Mouse (Mus musculus) CH12.LX (cell line): ENCODE data around the gene Dnm1.
A peak's percentile ranks its signal among the peaks of the same experiment; 100 is the strongest.

ENCODE experiments used
- CTCF ChIP-seq, 2 experiments: IDR thresholded peaks in 1 of 2; conservative IDR thresholded peaks in 1 of 2; 2 replicates each; pipeline ENCODE4 v1.5.1; 2011 to 2012; ENCODE audit warnings: low read depth in 2 of 2, low read length in 2 of 2, improper control_type of control experiment in 1 of 2, inconsistent platforms in 1 of 2, mild to moderate bottlenecking in 1 of 2, moderate library complexity in 1 of 2
- ELF1 ChIP-seq: IDR thresholded peaks from 2 replicates; pipeline ENCODE4 v1.6.1; 2014; ENCODE audit warnings: low read depth, mild to moderate bottlenecking, inconsistent platforms, low read length, improper control_type of control experiment
- EP300 ChIP-seq: IDR thresholded peaks from 2 replicates; pipeline ENCODE4 v1.6.1; 2011; ENCODE audit warnings: low read length, improper control_type of control experiment
- MAZ ChIP-seq: IDR thresholded peaks from 2 replicates; pipeline ENCODE4 v1.6.1; 2012; ENCODE audit warnings: low read depth, mild to moderate bottlenecking, inconsistent platforms, low read length, improper control_type of control experiment, moderate library complexity
- MEF2A ChIP-seq: IDR thresholded peaks from 2 replicates; pipeline ENCODE4 v1.6.1; 2014; ENCODE audit warnings: low read depth, mild to moderate bottlenecking, inconsistent platforms, low read length, improper control_type of control experiment, borderline replicate concordance
- MYC ChIP-seq: IDR thresholded peaks from 2 replicates; pipeline ENCODE4 v1.6.1; 2011; ENCODE audit warnings: low read depth, mild to moderate bottlenecking, improper control_type of control experiment, low read length
- POLR2A ChIP-seq: IDR thresholded peaks from 2 replicates; pipeline ENCODE4 v1.6.1; 2011; ENCODE audit warnings: low read depth, mild to moderate bottlenecking, improper control_type of control experiment, low read length
- POLR2AphosphoS2 ChIP-seq: IDR thresholded peaks from 2 replicates; pipeline ENCODE4 v1.6.1; 2011; ENCODE audit warnings: low read depth, low read length, improper control_type of control experiment
- USF1 ChIP-seq: IDR thresholded peaks from 2 replicates; pipeline ENCODE4 v1.6.1; 2014; ENCODE audit warnings: low read depth, mild to moderate bottlenecking, inconsistent platforms, low read length, improper control_type of control experiment

GRCm38 (mm10) chr2:32307941-32308760 lies 45.0 kb downstream of the Dnm1 start:
- TF ChIP-seq CTCF (conservative IDR thresholded peaks at IDR 0.05 in 1 of 2, IDR thresholded peaks at IDR 0.05 in 1 of 2; ENCODE audit: low read depth in 2 of 2, low read length in 2 of 2) = peak; percentile 76 to 93
- no peak for TF ChIP-seq POLR2AphosphoS2
- TF ChIP-seq USF1 = no peak
- no peak for TF ChIP-seq EP300
- TF ChIP-seq MAZ = no peak
- no peak for TF ChIP-seq MYC
- TF ChIP-seq MEF2A = no peak
- no peak for TF ChIP-seq ELF1
- no peak for TF ChIP-seq POLR2A
